Mouse (Mus musculus): ENCODE measurements around the gene Ino80b. TPM values are rescaled to one million over a fixed set of nuclear protein-coding genes. Genes with fewer than 3 reads are reported as not detected.

The Ino80b gene
- polyA plus RNA-seq, 1 experiment from 2014 or later = 11.1 TPM

DNA sequence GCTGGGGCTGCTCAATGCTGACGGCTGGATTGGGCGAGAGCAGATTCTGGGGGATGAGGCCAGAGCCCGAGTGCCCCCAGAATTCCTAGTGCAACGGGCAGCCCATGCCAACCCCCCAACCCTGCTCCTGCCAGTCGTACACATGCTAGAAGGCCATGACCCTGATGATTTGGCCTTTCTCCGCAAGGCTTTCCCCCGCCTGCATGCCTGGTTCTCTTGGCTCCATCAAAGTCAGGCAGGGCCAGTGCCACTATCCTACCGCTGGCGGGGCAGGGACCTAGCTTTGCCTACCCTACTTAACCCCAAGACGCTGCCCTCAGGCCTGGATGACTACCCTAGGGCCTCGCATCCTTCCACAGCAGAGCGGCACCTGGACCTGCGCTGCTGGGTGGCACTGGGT is 7.6 kb downstream of the Ino80b start:
- no peak for ATAC-seq (replicated peaks; ENCODE audit: insufficient number of reproducible peaks, low FRiP score, low TSS enrichment)

GRCm38 (mm10) chr6:83117165-83117438 is 8.1 kb downstream of the Ino80b start:
- peak overlapping the region; percentile 65 for H3K4me3 ChIP-seq (ENCODE audit: low read depth, low read length)
- H3K9ac ChIP-seq (ENCODE audit: low read depth, low read length) = 0 out of 2 replicates have a peak overlapping the region, but pooled peaks have one; percentile 87
- WGBS (ENCODE audit: insufficient replicate concordance) = 78% methylated on average over 4 of the region's 4 CpGs
- no peak overlapping the region for H3K27ac ChIP-seq (ENCODE audit: low read depth, low read length)
- no peak overlapping the region; the same call in 1 of the 2 replicates for H3K4me2 ChIP-seq
- no peak for ATAC-seq (replicated peaks; ENCODE audit: insufficient number of reproducible peaks, low FRiP score, low TSS enrichment)
- peaks cover 22% of the 10 kb centered on the region for H3K36me3 ChIP-seq (ENCODE audit: control insufficient read depth, insufficient read depth, low read length)
- peaks cover 26% of the 10 kb centered on the region for H3K4me1 ChIP-seq (ENCODE audit: control insufficient read depth, insufficient read depth, low read length)
- H3K27me3 ChIP-seq (ENCODE audit: control insufficient read depth, insufficient read depth, low read length) = no peaks in the 10 kb centered on the region
- H3K9me3 ChIP-seq (replicated peaks; ENCODE audit: control insufficient read depth, low read length) = no peaks in the 10 kb centered on the region

More for the DNA sequence above, 7.6 kb downstream of the Ino80b start:
- Histone ChIP-seq H3K4me1 (ENCODE audit: control insufficient read depth, insufficient read depth, low read length) (peaks cover 28% of the 10 kb centered on the region), H3K36me3 (ENCODE audit: control insufficient read depth, insufficient read depth, low read length) (peaks cover 22% of the 10 kb centered on the region), H3K9me3 (replicated peaks; ENCODE audit: control insufficient read depth, low read length) (no peaks in the 10 kb centered on the region), H3K4me2 (no peak overlapping the region), H3K4me3 (ENCODE audit: low read depth, low read length) (peak overlapping the region; percentile 65; the same call in 1 of the 2 replicates), H3K9ac (ENCODE audit: low read depth, low read length) (no peak overlapping the region), H3K27me3 (ENCODE audit: control insufficient read depth, insufficient read depth, low read length) (no peaks in the 10 kb centered on the region), H3K27ac (ENCODE audit: low read depth, low read length) (no peak overlapping the region; the same call in 1 of the 2 replicates)
- 88% methylated on average over 13 of the region's 13 CpGs for WGBS (ENCODE audit: insufficient replicate concordance)

DNA sequence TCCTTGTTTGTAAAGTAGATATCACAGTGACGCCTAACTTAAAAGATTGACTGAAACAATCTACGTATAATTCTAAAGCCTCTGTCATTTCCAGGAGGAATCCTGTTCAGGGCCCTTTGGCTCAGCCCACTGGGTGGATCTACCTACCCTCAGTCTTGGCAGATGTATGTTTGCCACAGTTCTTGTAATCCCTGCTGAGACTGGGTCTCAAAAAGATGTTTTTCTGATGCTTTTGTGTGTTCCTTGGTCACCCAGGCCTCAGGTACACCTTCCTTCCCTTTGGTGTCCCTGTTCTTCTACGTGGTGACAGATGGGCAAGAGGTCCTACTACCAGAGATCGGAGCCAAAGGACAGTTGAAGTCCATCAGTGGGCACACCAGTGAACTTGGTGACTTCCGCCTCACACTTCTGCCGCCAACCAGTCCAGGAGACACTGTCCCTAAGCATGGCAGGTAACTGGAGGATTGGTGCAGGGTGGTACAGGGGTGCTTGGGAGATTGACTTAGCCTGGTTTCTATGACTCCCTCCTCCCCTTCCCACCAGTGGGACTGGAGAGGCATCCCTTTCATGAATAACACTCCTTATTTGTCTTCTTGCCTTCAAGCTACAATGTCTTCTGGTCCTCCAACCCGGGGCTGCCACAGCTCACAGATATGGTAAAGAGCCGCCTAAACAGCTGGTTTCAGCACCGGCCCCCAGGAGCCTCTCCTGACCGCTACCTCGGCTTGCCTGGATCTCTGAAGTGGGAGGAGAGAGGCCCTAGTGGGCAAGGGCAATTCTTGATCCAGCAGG is 8.7 kb downstream of the Ino80b start:
- WGBS (ENCODE audit: insufficient replicate concordance) = 76% methylated on average over 11 of the region's 11 CpGs
- ATAC-seq (replicated peaks; ENCODE audit: insufficient number of reproducible peaks, low FRiP score, low TSS enrichment) = no peak
- H3K27ac ChIP-seq (ENCODE audit: low read depth, low read length) = 0 out of 2 replicates have a peak overlapping the region, but pooled peaks have one; percentile 87

GRCm38 (mm10) chr6:83115682-83116372 is 9.4 kb downstream of the Ino80b start:
- peak overlapping the region; percentile 89 for H3K4me2 ChIP-seq
- peak overlapping the region; percentile 65 for H3K4me3 ChIP-seq (ENCODE audit: low read depth, low read length)
- H3K9ac ChIP-seq (ENCODE audit: low read depth, low read length) = peak overlapping the region; percentile 87
- peaks cover 22% of the 10 kb centered on the region for H3K36me3 ChIP-seq (ENCODE audit: control insufficient read depth, insufficient read depth, low read length)
- 2% methylated on average over 29 of the region's 48 CpGs for WGBS (ENCODE audit: insufficient replicate concordance)
- peak overlapping the region; percentile 87 for H3K27ac ChIP-seq (ENCODE audit: low read depth, low read length)
- H3K27me3 ChIP-seq (ENCODE audit: control insufficient read depth, insufficient read depth, low read length) = no peaks in the 10 kb centered on the region
- ATAC-seq (replicated peaks; ENCODE audit: insufficient number of reproducible peaks, low FRiP score, low TSS enrichment) = 0 out of 2 replicates have a peak, but pooled peaks have one; percentile 17
- no peaks in the 10 kb centered on the region for H3K9me3 ChIP-seq (replicated peaks; ENCODE audit: control insufficient read depth, low read length)
- H3K4me1 ChIP-seq (ENCODE audit: control insufficient read depth, insufficient read depth, low read length) = peaks cover 28% of the 10 kb centered on the region

More for the DNA sequence above, 8.7 kb downstream of the Ino80b start:
- Histone ChIP-seq H3K4me3 (ENCODE audit: low read depth, low read length) (peak overlapping the region; percentile 65), H3K9ac (ENCODE audit: low read depth, low read length) (peak overlapping the region; percentile 87), H3K27me3 (ENCODE audit: control insufficient read depth, insufficient read depth, low read length) (no peaks in the 10 kb centered on the region), H3K4me1 (ENCODE audit: control insufficient read depth, insufficient read depth, low read length) (peaks cover 26% of the 10 kb centered on the region), H3K36me3 (ENCODE audit: control insufficient read depth, insufficient read depth, low read length) (peaks cover 22% of the 10 kb centered on the region), H3K4me2 (peak overlapping the region; percentile 89), H3K9me3 (replicated peaks; ENCODE audit: control insufficient read depth, low read length) (no peaks in the 10 kb centered on the region)

- ATAC-seq (replicated peaks; ENCODE audit: insufficient number of reproducible peaks, low FRiP score, low TSS enrichment) = peak; percentile 82
- under 1% methylated on average over 46 of the region's 58 CpGs for WGBS (ENCODE audit: insufficient replicate concordance)
- peak within 1 kb of the TSS; percentile 89 for H3K4me2 ChIP-seq
- peak within 1 kb of the TSS; percentile 65 for H3K4me3 ChIP-seq (ENCODE audit: low read depth, low read length)
- H3K27me3 ChIP-seq (ENCODE audit: control insufficient read depth, insufficient read depth, low read length) = no peaks in the 10 kb centered on the region
- H3K27ac ChIP-seq (ENCODE audit: low read depth, low read length) = peak within 1 kb of the TSS; percentile 87
- H3K36me3 ChIP-seq (ENCODE audit: control insufficient read depth, insufficient read depth, low read length) = peaks cover 22% of the 10 kb centered on the region
- peak within 1 kb of the TSS; percentile 87 for H3K9ac ChIP-seq (ENCODE audit: low read depth, low read length)
- H3K4me1 ChIP-seq (ENCODE audit: control insufficient read depth, insufficient read depth, low read length) = peaks cover 30% of the 10 kb centered on the region
- H3K9me3 ChIP-seq (replicated peaks; ENCODE audit: control insufficient read depth, low read length) = no peaks in the 10 kb centered on the region
These were observed 10.1 kb downstream of the Ino80b start, which contains the start of gene Mogs for GRCm38 (mm10) chr6:83115011-83115671. Gene Mogs, plus strand, starts transcription at chr6:83115496.

GRCm38 (mm10) chr6:83111510-83112136 is 13.6 kb downstream of the Ino80b start:
- Histone ChIP-seq H3K27ac (ENCODE audit: low read depth, low read length) (no peak overlapping the region), H3K4me3 (ENCODE audit: low read depth, low read length) (no peak overlapping the region), H3K4me1 (ENCODE audit: control insufficient read depth, insufficient read depth, low read length) (peaks cover 32% of the 10 kb centered on the region), H3K36me3 (ENCODE audit: control insufficient read depth, insufficient read depth, low read length) (no peaks in the 10 kb centered on the region), H3K4me2 (no peak overlapping the region), H3K27me3 (ENCODE audit: control insufficient read depth, insufficient read depth, low read length) (no peaks in the 10 kb centered on the region), H3K9me3 (replicated peaks; ENCODE audit: control insufficient read depth, low read length) (no peaks in the 10 kb centered on the region), H3K9ac (ENCODE audit: low read depth, low read length) (no peak overlapping the region)
- ATAC-seq (replicated peaks; ENCODE audit: insufficient number of reproducible peaks, low FRiP score, low TSS enrichment) = no peak
- 77% methylated on average over 4 of the region's 4 CpGs for WGBS (ENCODE audit: insufficient replicate concordance)

DNA sequence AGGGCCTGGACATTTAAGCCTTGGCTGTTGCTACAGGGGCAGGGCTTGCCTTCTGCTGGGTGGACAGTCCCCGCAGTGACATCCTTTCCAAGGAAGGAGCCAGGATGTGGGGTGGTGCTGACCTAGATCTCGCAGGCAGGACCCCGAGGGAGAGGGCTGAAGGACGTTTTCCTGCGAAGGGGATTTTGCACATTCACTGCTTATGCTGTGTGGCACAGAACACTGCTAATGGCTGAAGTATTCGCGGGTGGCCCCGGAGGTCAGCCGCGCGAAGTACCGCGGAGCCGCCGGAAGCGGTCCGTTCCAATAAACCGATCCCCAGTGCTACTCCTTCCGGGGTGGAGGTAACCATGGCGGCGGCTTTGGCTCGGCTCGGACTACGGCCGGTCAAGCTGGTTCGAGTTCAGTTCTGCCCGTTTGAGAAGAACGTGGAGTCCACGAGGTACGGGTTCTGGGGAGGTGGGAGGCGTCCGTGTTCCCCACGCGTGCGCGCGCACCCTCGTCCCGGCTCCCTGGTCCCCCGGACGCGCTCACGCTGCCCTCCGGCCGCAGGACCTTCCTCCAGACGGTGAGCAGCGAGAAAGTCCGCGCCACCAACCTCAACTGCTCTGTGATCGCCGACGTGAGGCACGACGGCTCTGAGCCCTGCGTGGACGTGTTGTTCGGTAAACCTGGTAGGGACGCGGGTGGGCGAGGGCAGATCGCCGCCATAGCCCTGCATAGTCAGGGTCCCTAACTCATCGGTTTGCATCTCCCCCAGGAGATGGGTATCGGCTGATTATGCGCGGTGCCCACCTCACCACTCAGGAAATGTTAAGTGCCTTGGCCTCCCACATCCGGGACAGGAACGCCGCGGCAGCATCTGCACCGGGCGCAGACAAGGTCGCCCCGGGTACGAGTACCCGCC is 16.2 kb downstream of the Ino80b start, which contains the start of gene Mrpl53:
Gene Mrpl53 (plus strand): TSS at position 279 of the 907 bp plus-strand sequence.
- ATAC-seq (replicated peaks; ENCODE audit: insufficient number of reproducible peaks, low FRiP score, low TSS enrichment) = peak; percentile 79
- Histone ChIP-seq H3K9me3 (replicated peaks; ENCODE audit: control insufficient read depth, low read length) (no peaks in the 10 kb centered on the region), H3K4me1 (ENCODE audit: control insufficient read depth, insufficient read depth, low read length) (peaks cover 21% of the 10 kb centered on the region), H3K27ac (ENCODE audit: low read depth, low read length) (peak within 1 kb of the TSS; percentile 65), H3K36me3 (ENCODE audit: control insufficient read depth, insufficient read depth, low read length) (no peaks in the 10 kb centered on the region), H3K27me3 (ENCODE audit: control insufficient read depth, insufficient read depth, low read length) (no peaks in the 10 kb centered on the region), H3K4me3 (ENCODE audit: low read depth, low read length) (peak within 1 kb of the TSS; percentile 66), H3K4me2 (peak within 1 kb of the TSS; percentile 82), H3K9ac (ENCODE audit: low read depth, low read length) (peak within 1 kb of the TSS; percentile 82)
- under 1% methylated on average over 76 of the region's 76 CpGs for WGBS (ENCODE audit: insufficient replicate concordance)
